In genomic region chr1:34061078-34061477, GRCm38 (mm10) we compare ENCODE assay signal across 8 mouse cellular contexts.
A peak's percentile ranks its signal among the peaks of the same experiment; 100 is the strongest.
DNase-seq lines count a peak whose midpoint lies in the region; ATAC-seq and TF ChIP-seq lines count a peak whose summit lies in the region.

No protein-coding gene starts in this region.

- peak; percentile 66 for ATAC-seq in forebrain, embryonic 12.5 days (ENCODE audit: low FRiP score)

- H3K27me3 ChIP-seq in E14TG2a.4 (ENCODE audit: insufficient read depth, low read length), result no peaks in the 10 kb centered on the region
- no peaks in the 10 kb centered on the region for H3K27me3 ChIP-seq in forebrain, embryonic 12.5 days

- H3K4me2 ChIP-seq in forebrain, embryonic 12.5 days, result peak overlapping the region; percentile 31

- DNase-seq in brain, embryonic 14.5 days (ENCODE audit: low read depth), result peak; percentile 76
- DNase-seq in heart, postnatal 25 days (ENCODE audit: low spot score), result peak; percentile 38
- DNase-seq in large intestine, adult 2 months (ENCODE audit: low read depth, low spot score), result peak; percentile 18
- DNase-seq in lung, adult 2 months, result peak; percentile 61
- DNase-seq in ovary, adult 18-20 months (ENCODE audit: low spot score), result peak; percentile 44
- DNase-seq in thymus, postnatal 25 days, result peak; percentile 69

- H3K9ac ChIP-seq in forebrain, embryonic 12.5 days, result no peak overlapping the region

- 27% methylated on average over 4 of the region's 4 CpGs for WGBS in forebrain, embryonic 12.5 days
- 5% methylated on average over 4 of the region's 4 CpGs for WGBS in large intestine, adult 2 months
- 15% methylated on average over 4 of the region's 4 CpGs for WGBS in lung, adult 2 months

- H3K36me3 ChIP-seq in E14TG2a.4 (ENCODE audit: insufficient read depth, low read length), result no peaks in the 10 kb centered on the region
- H3K36me3 ChIP-seq in forebrain, embryonic 12.5 days (replicated peaks), result no peaks in the 10 kb centered on the region

- H3K27ac ChIP-seq in forebrain, embryonic 12.5 days, result no peak overlapping the region

- intact Hi-C loops in heart, postnatal 25 days (cut with DNase I), result loop anchor here (2.0 to 10.0 kb wide), 5 partner anchors 41 to 156 kb away; partner anchors contain the start of genes Bend6 and Dst

- peaks cover 92% of the 10 kb centered on the region for H3K4me1 ChIP-seq in E14TG2a.4 (replicated peaks; ENCODE audit: low read depth, low read length)
- peaks cover 35% of the 10 kb centered on the region for H3K4me1 ChIP-seq in forebrain, embryonic 12.5 days
- peaks cover 4% of the 10 kb centered on the region for H3K4me1 ChIP-seq in lung, adult 2 months (ENCODE audit: control insufficient read depth, insufficient read depth, low read length)

- no peaks in the 10 kb centered on the region for H3K9me3 ChIP-seq in E14TG2a.4 (ENCODE audit: low read length)
- H3K9me3 ChIP-seq in forebrain, embryonic 12.5 days, result no peaks in the 10 kb centered on the region

- H3K4me3 ChIP-seq in E14TG2a.4 (replicated peaks; ENCODE audit: low read length), result no peak overlapping the region
- no peak overlapping the region for H3K4me3 ChIP-seq in forebrain, embryonic 12.5 days (replicated peaks)
- no peak overlapping the region for H3K4me3 ChIP-seq in lung, adult 2 months (replicated peaks; ENCODE audit: extremely low read depth, low read depth, low read length)

- TF ChIP-seq CTCF in E14TG2a.4 (conservative IDR thresholded peaks at IDR 0.05; ENCODE audit: low read length), result peak; percentile 54
- TF ChIP-seq CTCF in brain, embryonic 14.5 days (IDR thresholded peaks at IDR 0.05; ENCODE audit: borderline replicate concordance, extremely low read depth, insufficient read depth, insufficient read length), result peak; percentile 67
- TF ChIP-seq CTCF in lung, adult 2 months (IDR thresholded peaks at IDR 0.05; ENCODE audit: insufficient read depth, low read length), result peak; percentile 67

- TF ChIP-seq POLR2A in brain, embryonic 14.5 days (IDR thresholded peaks at IDR 0.05; ENCODE audit: borderline replicate concordance, extremely low read depth, insufficient read depth, insufficient read length, poor library complexity, severe bottlenecking), result no peak
- no peak for TF ChIP-seq POLR2A in lung, adult 2 months (IDR thresholded peaks at IDR 0.05; ENCODE audit: borderline replicate concordance, extremely low read depth, low read depth, low read length)

Comparison
In these comparisons a context has a peak if more than half of its experiments do, and no peak if none do; other contexts are left out.
1. DNase-seq: peak in every context shown above with its lines; median percentile 76 in brain, embryonic 14.5 days; 69 in thymus, postnatal 25 days; 61 in lung, adult 2 months; 44 in ovary, adult 18-20 months; 38 in heart, postnatal 25 days; 18 in large intestine, adult 2 months.